In the genomic region with DNA sequence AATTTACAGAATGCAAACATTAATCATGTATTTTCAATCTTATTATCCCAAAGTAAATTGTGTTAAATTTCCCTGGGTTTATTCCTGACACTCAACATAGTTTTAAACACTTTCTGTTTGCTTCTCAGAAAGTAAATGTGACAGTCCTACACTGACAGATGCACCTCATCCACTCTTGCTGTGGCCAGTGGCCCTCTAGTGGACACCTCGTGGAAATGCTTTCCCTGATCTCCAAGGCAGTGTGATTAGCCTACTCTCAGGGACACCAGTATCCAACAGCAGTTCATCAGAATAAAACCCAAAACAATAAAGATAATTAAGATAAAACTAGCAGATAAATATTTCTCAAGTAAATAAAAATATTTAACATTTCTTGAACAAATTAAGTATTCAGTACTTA, we compare ENCODE assay signal across 8 mouse cellular contexts.
DNase-seq lines count a peak whose midpoint lies in the region; ATAC-seq and TF ChIP-seq lines count a peak whose summit lies in the region.

No protein-coding gene starts in this region.

- H3K36me3 ChIP-seq in forebrain, embryonic 11.5 days (ENCODE audit: control insufficient read depth, insufficient read depth, low read length): no peaks in the 10 kb centered on the region
- H3K36me3 ChIP-seq in hindbrain, postnatal 0 days (ENCODE audit: insufficient read depth, low read length): no peaks in the 10 kb centered on the region
- no peaks in the 10 kb centered on the region for H3K36me3 ChIP-seq in liver, embryonic 12.5 days

- H3K4me3 ChIP-seq in forebrain, embryonic 11.5 days (ENCODE audit: low read depth, low read length): no peak overlapping the region
- H3K4me3 ChIP-seq in hindbrain, postnatal 0 days (ENCODE audit: low read length): no peak overlapping the region
- H3K4me3 ChIP-seq in liver, embryonic 12.5 days: no peak overlapping the region

- H3K27me3 ChIP-seq in forebrain, embryonic 11.5 days (ENCODE audit: control insufficient read depth, insufficient read depth, low read length): no peaks in the 10 kb centered on the region
- H3K27me3 ChIP-seq in hindbrain, postnatal 0 days (ENCODE audit: insufficient read depth, low read length): no peaks in the 10 kb centered on the region
- H3K27me3 ChIP-seq in liver, embryonic 12.5 days (replicated peaks): no peaks in the 10 kb centered on the region

- peak; percentile 31 for DNase-seq in urinary bladder, postnatal 14 days (ENCODE audit: low spot score)
- no peak for DNase-seq in urinary bladder, postnatal 4 days (ENCODE audit: low spot score in 2 of 2)
- DNase-seq in brain, adult 2 months (ENCODE audit: low read depth, low spot score): peak; percentile 80
- peak; percentile 52 for DNase-seq in forebrain, embryonic 11.5 days (ENCODE audit: low spot score)
- peak; percentile 76 for DNase-seq in hindbrain, postnatal 0 days (ENCODE audit: low spot score)
- no peak for DNase-seq in yolk sac, embryonic 10.5 days (ENCODE audit: low spot score)

- 0% methylated on average over 1 of the region's 1 CpGs for WGBS in forebrain, embryonic 11.5 days
- 2% methylated on average over 1 of the region's 1 CpGs for WGBS in hindbrain, postnatal 0 days
- WGBS in liver, embryonic 12.5 days (ENCODE audit: insufficient replicate concordance): 0% methylated on average over 1 of the region's 1 CpGs

- no peak overlapping the region for H3K9ac ChIP-seq in forebrain, embryonic 11.5 days (ENCODE audit: low read length)
- no peak overlapping the region for H3K9ac ChIP-seq in hindbrain, postnatal 0 days (replicated peaks; ENCODE audit: low read length)
- H3K9ac ChIP-seq in liver, embryonic 12.5 days: no peak overlapping the region

- H3K4me2 ChIP-seq in forebrain, embryonic 11.5 days (ENCODE audit: low read depth, low read length, severe bottlenecking): no peak overlapping the region
- H3K4me2 ChIP-seq in hindbrain, postnatal 0 days (ENCODE audit: low read depth, low read length): no peak overlapping the region
- H3K4me2 ChIP-seq in liver, embryonic 12.5 days: no peak overlapping the region

- H3K4me1 ChIP-seq in forebrain, embryonic 11.5 days (replicated peaks; ENCODE audit: control insufficient read depth, insufficient read depth, low read length): no peaks in the 10 kb centered on the region
- H3K4me1 ChIP-seq in hindbrain, postnatal 0 days (ENCODE audit: insufficient read depth, low read length): no peaks in the 10 kb centered on the region
- 0 out of 2 replicates have a peak, but pooled peaks cover 2% of the 10 kb centered on the region for H3K4me1 ChIP-seq in liver, embryonic 12.5 days

- H3K9me3 ChIP-seq in forebrain, embryonic 11.5 days (ENCODE audit: control insufficient read depth, low read length): no peaks in the 10 kb centered on the region
- no peaks in the 10 kb centered on the region for H3K9me3 ChIP-seq in hindbrain, postnatal 0 days (ENCODE audit: low read length)
- no peaks in the 10 kb centered on the region for H3K9me3 ChIP-seq in liver, embryonic 12.5 days (replicated peaks)

- TF ChIP-seq CTCF in hindbrain, postnatal 0 days (IDR thresholded peaks at IDR 0.05; ENCODE audit: low read depth): peak; percentile 89

- H3K27ac ChIP-seq in forebrain, embryonic 11.5 days (ENCODE audit: low read depth, low read length): no peak overlapping the region
- no peak overlapping the region for H3K27ac ChIP-seq in hindbrain, postnatal 0 days
- no peak overlapping the region for H3K27ac ChIP-seq in liver, embryonic 12.5 days

- ATAC-seq in forebrain, embryonic 11.5 days (replicated peaks; ENCODE audit: low FRiP score): 0 out of 2 replicates have a peak, but pooled peaks have one; percentile 71
- peak; percentile 78; the same call in 1 of the 2 replicates for ATAC-seq in hindbrain, postnatal 0 days
- peak; percentile 71; the same call in 1 of the 2 replicates for ATAC-seq in liver, embryonic 12.5 days
- ATAC-seq in monocyte, adult 5-6 weeks (replicated peaks; ENCODE audit: insufficient number of reproducible peaks, low FRiP score, low TSS enrichment, poor library complexity, severe bottlenecking): peak; percentile 89

Comparison
In these comparisons a context has a peak if more than half of its experiments do, and no peak if none do; other contexts are left out.
1. DNase-seq: peak in urinary bladder, postnatal 14 days (single experiment), brain, adult 2 months (single experiment), forebrain, embryonic 11.5 days (single experiment) and hindbrain, postnatal 0 days (single experiment); none in urinary bladder, postnatal 4 days (0 of 2) and yolk sac, embryonic 10.5 days (single experiment).
2. Peak in every context shown above with its lines, with median percentiles within 50 percentile points of each other: ATAC-seq.